Mouse (Mus musculus) limb, embryonic 14.5 days (tissue): ENCODE results near the gene Erv3. TPM values are rescaled to one million over a fixed set of nuclear protein-coding genes. Genes with fewer than 3 reads are reported as not detected.

Experiments
- ATAC-seq: fragments of 200-750 bp; cut with Nextera tagmentation; 2 replicates; pipeline ENCODE4 v1.8.0; 2017; ENCODE audit warnings: low read depth, moderate number of reproducible peaks, moderate TSS enrichment; ENCODE audit not compliant: low FRiP score
- DNase-seq: peaks from one replicate; pipeline ENCODE4 v3.0.0-alpha.2; 2015; ENCODE audit warnings: low spot score
- H3K27ac ChIP-seq: fragments of 300-500 bp; sonication (generic); replicated peaks from 2 replicates; pipeline ENCODE4 v1.5.1; 2014; ENCODE audit warnings: low read depth, mild to moderate bottlenecking, low read length, moderate library complexity, mixed read lengths
- H3K27me3 ChIP-seq: fragments of 300-500 bp; sonication (generic); 2 replicates; pipeline ENCODE4 v1.6.1; 2014; ENCODE audit warnings: low read length, mixed read lengths; ENCODE audit not compliant: control insufficient read depth, insufficient read depth
- H3K36me3 ChIP-seq: fragments of 300-500 bp; sonication (generic); 2 replicates; pipeline ENCODE4 v1.6.1; 2014; ENCODE audit warnings: mild to moderate bottlenecking, low read length, moderate library complexity, mixed read lengths; ENCODE audit not compliant: control insufficient read depth, insufficient read depth
- H3K4me1 ChIP-seq: fragments of 300-500 bp; sonication (generic); 2 replicates; pipeline ENCODE4 v1.6.1; 2014; ENCODE audit warnings: antibody characterized with exemption, low read length, mixed read lengths; ENCODE audit not compliant: control insufficient read depth, insufficient read depth
- H3K4me2 ChIP-seq: fragments of 300-500 bp; sonication (generic); replicated peaks from 2 replicates; pipeline ENCODE4 v1.6.1; 2014; ENCODE audit warnings: low read depth, mild to moderate bottlenecking, low read length, moderate library complexity; ENCODE audit not compliant: severe bottlenecking
- H3K4me3 ChIP-seq: fragments of 300-500 bp; sonication (generic); replicated peaks from 2 replicates; pipeline ENCODE4 v1.5.1; 2014; ENCODE audit warnings: low read length
- H3K9ac ChIP-seq: fragments of 300-500 bp; sonication (generic); 2 replicates; pipeline ENCODE4 v1.6.1; 2014; ENCODE audit warnings: mild to moderate bottlenecking, low read depth, low read length, moderate library complexity; ENCODE audit not compliant: severe bottlenecking
- H3K9me3 ChIP-seq: fragments of 300-500 bp; sonication (generic); 2 replicates; pipeline ENCODE4 v1.6.1; 2016; ENCODE audit warnings: low read length; ENCODE audit not compliant: control insufficient read depth
- POLR2A ChIP-seq: fragments of 200-500 bp; IDR thresholded peaks from 2 replicates; pipeline ENCODE4 v1.8.0; 2012; ENCODE audit warnings: inconsistent platforms, mild to moderate bottlenecking, moderate library complexity, borderline replicate concordance; ENCODE audit not compliant: insufficient read depth, insufficient read length; ENCODE audit errors: extremely low read depth
- WGBS: fragments of 180-500 bp; shearing (Covaris S2); extraction: QIAGEN DNeasy Blood & Tissue Kit; methylation state at CpG from one replicate; pipeline ENCODE4 v1.1.7; 2014; 5-methylcytosine and 5-hydroxymethylcytosine counted together
- polyA plus RNA-seq, 2 experiments: library from polyadenylated mRNA; depleted of rRNA in 1 of 2; stranded (reverse) in 1 of 2; unstranded in 1 of 2; fragments of >200 nt; fragmentation: Nextera tagmentation in 1 of 2; extraction: Ambion mirVana in 1 of 2; gene quantifications; 2 replicates each; pipeline versions ENCODE4 v1.2.1 to v1.2.3; 2012 to 2014

The Erv3 gene
- polyA plus RNA-seq, 2 experiments: 0.25 TPM; not detected in 1

DNA sequence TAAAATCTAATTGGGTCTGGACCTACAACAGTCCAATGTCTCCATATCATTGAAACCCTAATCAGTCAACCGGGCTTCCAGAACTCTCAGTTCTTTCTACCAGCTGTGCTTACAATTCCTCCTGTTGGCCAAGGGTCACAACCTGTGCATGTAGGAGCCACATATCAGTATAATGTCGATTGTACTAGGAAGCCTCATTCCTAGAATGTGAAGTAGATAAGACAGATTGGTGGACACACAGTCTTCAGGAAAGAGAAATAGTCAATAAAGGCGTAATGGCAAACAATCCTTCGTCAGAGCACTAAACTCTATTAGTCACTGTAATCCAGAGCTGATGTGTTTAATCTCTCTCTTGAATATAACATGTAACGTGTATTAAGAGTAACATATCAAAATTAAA, 9.4 kb upstream of the Erv3 start:
- TF ChIP-seq POLR2A: no peak
- H3K9ac ChIP-seq: no peak overlapping the region
- no peak overlapping the region for H3K4me3 ChIP-seq
- H3K4me2 ChIP-seq: no peak overlapping the region
- no peak overlapping the region for H3K27ac ChIP-seq
- no peak for ATAC-seq
- DNase-seq: no peak
- H3K9me3 ChIP-seq: no peaks in the 10 kb centered on the region
- no peaks in the 10 kb centered on the region for H3K27me3 ChIP-seq
- no peaks in the 10 kb centered on the region for H3K4me1 ChIP-seq
- H3K36me3 ChIP-seq: no peaks in the 10 kb centered on the region
- WGBS: 93% methylated on average over 5 of the region's 5 CpGs

DNA sequence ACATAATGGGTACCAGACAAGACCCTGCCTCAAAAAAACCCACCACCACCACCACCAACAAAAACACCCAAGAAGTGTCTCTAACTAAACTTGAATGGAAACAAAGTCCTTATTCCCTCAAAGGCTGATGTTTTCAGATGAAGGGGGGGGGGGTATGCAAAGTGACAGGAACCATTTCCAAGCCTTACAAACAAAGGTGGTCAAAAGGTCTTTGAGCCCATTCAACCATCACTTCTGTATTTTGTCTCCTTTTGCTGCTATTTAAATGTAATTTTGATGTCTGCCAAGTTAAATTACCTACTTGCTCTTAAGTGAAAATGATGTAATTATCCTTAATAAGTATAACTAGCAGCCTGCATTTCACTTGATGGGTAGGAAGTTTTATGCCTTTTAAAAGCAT, 7.1 kb upstream of the Erv3 start:
- Histone ChIP-seq H3K9ac (no peak overlapping the region), H3K36me3 (no peaks in the 10 kb centered on the region), H3K9me3 (no peaks in the 10 kb centered on the region), H3K27me3 (no peaks in the 10 kb centered on the region), H3K4me2 (no peak overlapping the region), H3K27ac (no peak overlapping the region), H3K4me1 (no peaks in the 10 kb centered on the region), H3K4me3 (no peak overlapping the region)
- TF ChIP-seq POLR2A: no peak
- ATAC-seq (no peak), DNase-seq (no peak)

DNA sequence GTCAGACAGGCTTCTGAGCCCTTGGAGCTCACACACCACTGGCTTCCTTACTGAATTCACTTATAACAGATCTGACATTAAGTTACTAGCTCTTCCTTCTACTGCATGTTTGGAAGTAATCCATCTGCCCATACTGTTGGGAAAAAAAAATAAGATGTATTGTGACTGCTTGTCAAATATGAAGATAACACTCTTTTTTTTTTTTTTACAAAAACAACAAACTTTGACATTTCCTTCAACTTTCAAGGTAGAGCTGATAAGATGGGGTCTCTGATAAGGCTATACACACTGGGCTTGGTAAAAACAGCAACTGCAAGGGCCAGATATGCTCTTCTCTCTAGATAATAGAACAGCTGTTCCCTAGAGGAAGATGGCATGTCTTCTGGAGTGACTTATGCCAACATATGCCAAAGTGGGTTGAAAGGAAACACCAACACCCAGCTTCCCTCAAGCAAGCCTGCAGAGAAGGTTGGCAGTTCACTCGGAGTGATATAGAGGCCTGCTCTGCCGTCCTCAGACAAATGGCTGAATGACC, 4.8 kb upstream of the Erv3 start:
- TF ChIP-seq POLR2A: no peak
- H3K9ac ChIP-seq: no peak overlapping the region
- 86% methylated on average over 2 of the region's 2 CpGs for WGBS

DNA sequence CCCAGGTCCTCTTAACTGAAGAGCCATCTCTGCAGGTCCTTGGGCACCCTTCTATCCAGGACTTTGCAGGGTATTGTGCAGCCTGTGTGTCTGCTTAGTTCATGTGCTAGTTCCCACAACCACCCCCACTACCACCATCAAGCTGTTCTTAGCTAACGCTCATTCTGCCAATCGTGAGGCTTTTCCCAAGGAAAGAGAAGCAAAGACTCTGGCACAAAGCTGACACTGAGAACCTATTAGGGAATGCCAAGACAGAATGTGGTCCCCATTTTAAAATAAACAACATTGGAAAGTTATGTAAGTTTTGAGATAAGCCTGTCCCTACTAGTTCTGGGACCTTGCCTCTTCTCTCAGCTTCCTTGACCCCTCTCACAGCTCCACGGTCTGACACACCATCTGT, 3.9 kb upstream of the Erv3 start:
- no peak for TF ChIP-seq POLR2A
- DNase-seq (no peak), ATAC-seq (no peak)
- Histone ChIP-seq H3K9ac (no peak overlapping the region), H3K4me1 (no peaks in the 10 kb centered on the region), H3K9me3 (no peaks in the 10 kb centered on the region), H3K36me3 (no peaks in the 10 kb centered on the region), H3K27ac (no peak overlapping the region), H3K4me2 (no peak overlapping the region), H3K27me3 (no peaks in the 10 kb centered on the region), H3K4me3 (no peak overlapping the region)
- WGBS: 75% methylated on average over 3 of the region's 3 CpGs

More for the DNA sequence above, 4.8 kb upstream of the Erv3 start:
- Histone ChIP-seq H3K27ac (no peak overlapping the region), H3K4me1 (no peaks in the 10 kb centered on the region), H3K4me3 (no peak overlapping the region), H3K9me3 (no peaks in the 10 kb centered on the region), H3K27me3 (no peaks in the 10 kb centered on the region), H3K36me3 (no peaks in the 10 kb centered on the region), H3K4me2 (no peak overlapping the region)
- DNase-seq (no peak), ATAC-seq (no peak)

DNA sequence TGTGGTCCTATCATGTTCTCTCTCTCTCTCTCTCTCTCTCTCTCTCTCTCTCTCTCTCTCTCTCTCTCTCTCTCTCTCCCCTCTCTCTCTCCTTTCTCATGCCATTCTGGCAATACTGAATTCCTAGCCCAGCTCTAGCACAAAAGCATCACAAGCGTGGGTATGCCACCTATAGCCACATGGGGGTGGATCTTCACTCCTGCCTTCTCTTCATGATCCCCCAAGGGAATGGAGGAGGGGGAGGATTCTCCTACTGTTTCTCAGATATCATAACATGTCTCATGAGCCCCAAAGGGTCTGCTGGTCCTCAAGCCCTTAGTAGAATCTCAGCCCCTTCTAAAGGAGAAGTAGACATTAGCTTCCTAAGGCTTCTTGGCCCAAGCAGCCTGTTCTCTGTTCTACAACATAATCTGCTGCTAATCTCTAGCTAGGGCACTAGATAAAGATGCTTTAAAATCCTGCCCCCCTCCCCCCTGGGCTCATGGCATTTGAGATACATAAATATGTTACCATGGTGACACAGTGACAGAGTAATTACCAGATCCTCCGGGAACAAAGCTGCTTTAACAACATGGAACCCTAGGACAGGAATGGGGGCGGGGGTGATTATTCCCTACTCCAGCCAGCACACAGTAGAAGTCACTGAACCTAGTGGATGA, 3.2 kb upstream of the Erv3 start:
- no peak overlapping the region for H3K4me2 ChIP-seq

More for the DNA sequence above, 3.2 kb upstream of the Erv3 start:
- Histone ChIP-seq H3K36me3 (no peaks in the 10 kb centered on the region), H3K27me3 (no peaks in the 10 kb centered on the region), H3K4me3 (no peak overlapping the region), H3K9me3 (no peaks in the 10 kb centered on the region), H3K9ac (no peak overlapping the region), H3K27ac (no peak overlapping the region), H3K4me1 (no peaks in the 10 kb centered on the region)
- DNase-seq (no peak), ATAC-seq (no peak)
- 66% methylated on average over 3 of the region's 3 CpGs for WGBS
- no peak for TF ChIP-seq POLR2A
